Mouse (Mus musculus) adrenal gland, adult 18-20 months (tissue): ENCODE results near the gene Atl2. TPM values are rescaled to one million over a fixed set of nuclear protein-coding genes. Genes with fewer than 3 reads are reported as not detected.
A peak's percentile ranks its signal among the peaks of the same experiment; 100 is the strongest.

Source experiments
- DNase-seq, 2 experiments: peaks; one replicate each; pipeline ENCODE4 v3.0.0; 2021 to 2022; ENCODE audit warnings: low spot score in 2 of 2
- total RNA-seq, 2 experiments: library from RNA; stranded (reverse); gene quantifications; 1 replicate in 1 of 2; 2 replicates in 1 of 2; pipeline ENCODE4 v1.2.3; 2021

The Atl2 gene
- total RNA-seq, 2 experiments from 2014 or later: 47.4 to 120 TPM

- DNase-seq: no peak
Observed at GRCm38 (mm10) chr17:79901207-79901606, 5.3 kb upstream of the Atl2 start.

GRCm38 (mm10) chr17:79898156-79898746 lies 2.3 kb upstream of the Atl2 start:
- DNase-seq: no peak

- DNase-seq: no peak
Observed at GRCm38 (mm10) chr17:79897666-79898065, 1.7 kb upstream of the Atl2 start.

GRCm38 (mm10) chr17:79894971-79895882 lies 696 bp downstream of the Atl2 start:
- peak; percentile 60 to 69 for DNase-seq

- DNase-seq: no peak
Observed at GRCm38 (mm10) chr17:79894054-79894453, 1.9 kb downstream of the Atl2 start.

GRCm38 (mm10) chr17:79891944-79892343 lies 4.0 kb downstream of the Atl2 start:
- DNase-seq: peak in 1 of 2 experiments; percentile 40

- DNase-seq: no peak
Observed at GRCm38 (mm10) chr17:79887926-79888325, 8.0 kb downstream of the Atl2 start.

GRCm38 (mm10) chr17:79883198-79883597 lies 12.7 kb downstream of the Atl2 start:
- no peak for DNase-seq

- no peak for DNase-seq
Observed at GRCm38 (mm10) chr17:79865027-79865426, 30.9 kb downstream of the Atl2 start.

GRCm38 (mm10) chr17:79864503-79864902 lies 31.4 kb downstream of the Atl2 start:
- DNase-seq: no peak

- DNase-seq: no peak
Observed at GRCm38 (mm10) chr17:79862038-79862437, 33.9 kb downstream of the Atl2 start.

GRCm38 (mm10) chr17:79855533-79855932 lies 40.4 kb downstream of the Atl2 start:
- no peak for DNase-seq

GRCm38 (mm10) chr17:79848385-79848784 lies 47.5 kb downstream of the Atl2 start:
- no peak for DNase-seq

- DNase-seq: no peak
Observed at GRCm38 (mm10) chr17:79846182-79846581, 49.7 kb downstream of the Atl2 start.

GRCm38 (mm10) chr17:79845695-79846094 lies 50.2 kb downstream of the Atl2 start:
- DNase-seq: no peak

GRCm38 (mm10) chr17:79840254-79841238 lies 55.4 kb downstream of the Atl2 start:
- DNase-seq: peak; percentile 62 to 66

- DNase-seq: no peak
Observed at GRCm38 (mm10) chr17:79836978-79837377, 58.9 kb downstream of the Atl2 start.

- DNase-seq: no peak
Observed at GRCm38 (mm10) chr17:79835714-79836373, 60.1 kb downstream of the Atl2 start.

GRCm38 (mm10) chr17:79832284-79832683 lies 63.6 kb downstream of the Atl2 start:
- DNase-seq: no peak

GRCm38 (mm10) chr17:79826482-79827034 lies 69.4 kb downstream of the Atl2 start:
- no peak for DNase-seq
